Mouse (Mus musculus): ENCODE results near the gene Atp6ap1. TPM values are rescaled to one million over a fixed set of nuclear protein-coding genes. Genes with fewer than 3 reads are reported as not detected.

Atp6ap1 gene
- total RNA-seq, 2 experiments from 2014 or later, result 122 TPM

DNA sequence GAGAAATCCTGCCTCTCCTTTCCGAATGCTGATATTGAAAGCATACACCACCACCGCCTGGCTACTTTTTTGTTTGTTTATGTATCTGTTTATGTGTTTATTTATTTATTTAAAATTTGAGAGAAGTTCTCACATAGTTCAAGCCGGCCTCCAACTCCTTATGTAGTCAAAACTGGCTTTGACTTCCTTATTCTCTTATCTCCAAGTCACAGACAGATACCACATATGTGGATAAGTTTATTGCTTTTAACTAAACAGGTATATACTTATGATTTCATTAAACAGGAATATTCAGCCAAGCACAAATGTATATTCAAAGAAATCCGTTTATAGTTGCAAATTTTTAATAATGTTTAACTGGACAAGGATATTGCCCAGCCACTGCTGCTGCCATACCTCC, 3.5 kb upstream of the Atp6ap1 start:
- intact Hi-C loops (cut with DNase I), result no loop called here
- DNase-seq, result no peak

DNA sequence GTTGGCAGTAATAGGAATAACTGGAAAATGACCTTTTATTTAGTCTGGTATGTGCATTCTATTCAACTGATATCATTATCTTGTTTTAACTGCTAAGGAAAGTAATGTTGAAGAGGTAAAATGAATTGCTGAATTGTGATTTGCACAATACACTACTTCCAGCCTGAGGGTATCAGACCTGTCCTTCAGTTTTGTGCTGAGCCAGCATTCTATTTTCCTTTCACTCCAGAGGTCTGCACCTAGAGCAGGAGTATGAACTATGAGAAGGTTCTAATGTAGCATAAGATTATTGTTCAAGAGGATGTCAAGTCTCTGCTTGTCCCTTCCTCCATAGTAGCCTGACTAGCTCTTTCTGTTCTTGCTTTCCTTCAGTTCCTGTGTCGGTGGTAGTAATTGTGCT, 1.5 kb downstream of the Atp6ap1 start:
- intact Hi-C loops (cut with DNase I), result no loop called here
- DNase-seq, result no peak

DNA sequence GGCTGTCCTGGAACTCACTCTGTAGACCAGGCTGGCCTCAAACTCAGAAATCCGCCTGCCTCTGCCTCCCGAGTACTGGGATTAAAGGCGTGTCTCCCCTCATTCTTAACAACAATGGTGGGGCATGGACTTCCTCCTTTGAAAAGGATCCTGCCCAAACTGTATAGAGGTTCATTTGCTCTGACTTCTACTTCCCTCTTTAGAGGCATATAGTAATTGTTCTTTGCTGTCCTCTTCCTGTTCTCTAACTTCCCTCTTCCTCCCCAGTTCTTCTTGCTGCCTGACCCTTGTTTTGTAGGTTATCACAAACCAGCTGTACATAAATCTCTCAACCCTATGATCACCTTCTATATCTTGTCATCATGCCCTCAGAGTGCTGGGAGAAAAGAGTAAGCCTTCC, 2.8 kb downstream of the Atp6ap1 start:
- no peak for DNase-seq
- intact Hi-C loops (cut with DNase I), result no loop called here

DNA sequence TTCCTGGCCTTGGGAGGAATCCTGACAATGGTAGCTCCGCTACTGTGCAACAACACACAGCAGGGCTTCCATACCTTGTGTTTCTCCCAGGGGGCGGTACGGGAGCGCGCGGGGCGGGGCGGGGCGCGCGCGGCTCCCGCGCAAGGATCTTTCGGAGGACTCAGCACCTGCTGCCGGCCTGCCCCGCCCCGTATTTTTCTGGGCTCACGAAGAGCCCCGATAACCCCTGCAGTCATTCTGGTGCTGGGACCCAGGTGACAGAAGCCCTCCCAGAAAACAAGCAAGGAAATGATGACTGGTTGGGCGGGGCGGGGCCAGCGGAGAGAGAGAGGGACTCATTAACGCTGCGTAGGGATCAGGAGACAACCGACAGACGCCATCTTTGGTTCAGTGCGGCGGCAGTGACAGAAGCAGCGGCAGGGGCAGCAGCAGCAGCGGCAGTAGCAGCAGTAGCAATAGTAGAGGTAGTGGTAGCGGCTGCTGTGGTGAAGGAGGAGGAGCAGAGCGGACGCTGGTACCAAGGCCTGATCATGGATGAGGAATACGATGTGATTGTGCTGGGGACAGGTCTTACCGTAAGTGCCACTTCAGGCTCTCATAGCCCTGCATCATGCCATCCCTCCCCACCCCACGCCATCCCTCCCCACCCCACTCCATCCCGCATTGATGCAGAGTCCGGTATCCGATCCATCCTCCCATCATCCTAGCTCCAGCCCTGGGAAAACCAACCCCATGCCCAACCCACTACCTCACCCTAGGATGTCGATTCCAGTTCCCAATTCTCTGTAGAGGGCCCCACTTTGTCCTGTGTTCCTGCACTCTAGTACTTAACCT, 8.2 kb downstream of the Atp6ap1 start, which contains the start of gene Gdi1:
Gene Gdi1 (plus strand): TSS at position 132 of the 834 bp plus-strand sequence.
- intact Hi-C loops (cut with DNase I), result no loop called here
- DNase-seq, result peak; percentile 73 to 77

DNA sequence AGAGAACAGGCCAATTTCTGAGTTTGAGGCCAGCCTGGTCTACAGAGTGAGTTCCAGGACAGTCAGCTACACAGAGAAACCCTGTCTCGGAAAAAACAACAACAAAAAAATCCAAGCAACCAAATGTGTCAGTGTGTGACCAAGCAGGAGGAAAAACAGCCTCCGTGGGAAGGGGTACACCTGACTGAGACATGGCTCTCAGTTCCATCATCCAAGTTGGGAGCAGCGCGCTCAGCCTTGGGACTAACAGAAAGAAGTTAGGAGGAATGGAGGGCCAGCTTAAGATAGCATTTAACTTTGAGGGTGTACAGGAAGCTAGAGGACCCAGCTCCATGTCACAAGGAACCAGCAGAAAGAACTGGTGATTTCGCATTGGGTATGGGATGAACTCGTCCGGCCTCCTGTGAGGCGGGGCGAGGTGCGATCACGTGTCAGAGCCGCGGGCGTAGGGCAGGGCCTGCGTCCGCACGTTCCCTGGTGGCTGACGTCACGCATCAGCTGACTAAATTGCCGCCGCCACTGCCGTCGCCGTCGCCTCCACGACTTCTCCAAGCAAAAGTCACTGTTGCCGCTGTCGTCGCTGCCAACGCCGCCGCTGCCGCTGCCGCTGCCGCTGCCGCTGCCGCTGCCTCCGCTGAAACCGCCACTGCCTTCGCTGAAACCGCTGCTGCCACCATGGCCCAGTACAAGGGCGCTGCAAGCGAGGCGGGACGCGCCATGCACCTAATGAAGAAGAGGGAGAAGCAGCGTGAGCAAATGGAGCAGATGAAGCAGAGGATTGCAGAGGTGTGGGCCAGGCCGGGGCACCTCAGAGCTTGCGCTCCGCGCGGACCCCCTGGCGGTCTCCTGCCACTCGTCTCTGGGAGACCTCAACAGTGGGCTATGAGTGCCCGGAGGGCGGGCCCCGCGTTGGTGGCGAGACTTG, 15.9 kb downstream of the Atp6ap1 start, which contains the start of gene Fam50a:
Gene Fam50a (plus strand): TSS at position 494 of the 925 bp plus-strand sequence.
- intact Hi-C loops (cut with DNase I), result no loop called here
- DNase-seq, result peak; percentile 86 to 87

DNA sequence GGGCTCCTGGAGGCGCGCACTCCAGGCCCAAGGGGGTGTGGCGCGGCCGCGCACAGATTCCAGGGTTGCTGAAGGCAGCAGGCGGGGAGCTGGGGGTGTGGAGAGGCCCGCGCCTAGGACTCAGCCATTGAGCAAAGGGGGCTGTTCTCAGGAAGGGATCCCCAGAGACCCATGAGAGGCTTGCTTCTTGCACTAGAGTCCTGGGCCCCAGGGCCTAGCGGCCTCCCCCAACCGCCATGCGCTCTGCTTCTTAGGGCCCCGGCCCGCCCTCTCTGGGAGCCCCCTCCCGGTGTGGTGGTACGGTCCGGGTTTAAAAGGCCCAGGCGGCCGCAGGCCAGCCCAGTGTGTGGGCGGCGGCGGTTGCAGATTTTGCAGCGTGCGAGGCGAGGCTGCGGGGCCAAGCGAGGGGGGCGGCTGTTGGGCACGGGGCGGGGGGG, 31.8 kb downstream of the Atp6ap1 start, which contains the start of gene Plxna3:
Gene Plxna3 (plus strand): TSS at position 342 of the 437 bp plus-strand sequence.
- DNase-seq, result peak; percentile 69 to 72
- intact Hi-C loops (cut with DNase I), result no loop called here

DNA sequence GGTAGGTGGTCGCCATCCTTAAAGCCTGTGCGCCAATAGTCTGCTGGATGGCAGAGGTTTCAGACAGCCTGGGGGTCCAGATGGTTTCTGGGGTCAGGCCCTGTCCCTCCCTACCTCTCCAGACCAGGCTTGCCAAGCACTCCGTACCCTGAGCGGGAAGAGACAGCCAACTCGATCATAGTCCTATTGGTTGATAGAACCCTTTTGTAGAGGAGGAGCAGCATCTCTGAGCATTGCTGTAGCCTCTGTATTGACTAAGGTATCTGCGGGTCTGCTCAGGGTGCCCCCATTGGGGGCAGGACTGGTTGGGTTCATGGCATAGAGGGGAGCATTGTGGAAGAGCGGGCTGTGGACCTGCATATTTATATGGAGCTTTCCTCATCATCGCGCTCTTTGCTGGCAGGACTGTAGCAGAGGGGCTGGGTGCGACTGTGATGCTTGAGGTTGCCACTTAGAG, 32.3 kb downstream of the Atp6ap1 start:
- intact Hi-C loops (cut with DNase I), result no loop called here
- DNase-seq, result no peak

DNA sequence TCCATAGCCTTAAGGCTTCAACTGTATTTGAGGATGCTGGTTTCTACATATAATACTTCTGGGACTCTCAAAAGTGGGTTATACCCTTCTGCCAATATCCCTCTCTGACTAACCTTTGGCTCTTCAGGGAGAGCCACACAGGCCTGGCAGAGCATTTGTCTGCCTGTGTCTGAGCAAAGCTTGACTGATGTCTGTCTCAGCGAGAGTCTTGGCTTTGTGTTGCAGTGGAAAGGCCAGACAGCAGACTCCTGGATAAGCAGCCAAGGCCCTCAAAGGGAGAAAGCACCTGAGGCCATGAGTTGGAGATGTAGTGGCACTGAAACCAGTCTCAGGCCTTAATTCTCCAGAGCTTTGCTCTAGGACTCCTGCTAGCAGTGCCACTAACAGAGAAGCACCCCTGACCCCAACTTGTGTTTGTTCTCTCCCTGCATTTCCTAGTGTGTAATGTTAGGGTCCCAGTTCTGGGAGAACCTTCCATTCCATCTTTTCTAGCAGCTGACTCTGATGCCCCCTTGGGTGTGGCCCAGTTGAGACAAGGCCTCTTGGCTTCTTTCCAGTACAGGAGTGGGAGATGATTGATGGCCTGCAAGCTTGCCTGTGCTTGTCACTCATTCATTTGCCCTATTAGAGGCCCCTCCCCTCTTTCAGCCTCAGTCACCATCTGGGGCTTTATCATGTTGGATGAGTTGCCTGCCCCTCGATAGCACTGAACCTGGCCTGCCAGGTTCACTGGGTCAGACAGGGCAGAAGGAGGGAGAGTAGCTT, 33.5 kb downstream of the Atp6ap1 start:
- no peak for DNase-seq
- intact Hi-C loops (cut with DNase I), result no loop called here

DNA sequence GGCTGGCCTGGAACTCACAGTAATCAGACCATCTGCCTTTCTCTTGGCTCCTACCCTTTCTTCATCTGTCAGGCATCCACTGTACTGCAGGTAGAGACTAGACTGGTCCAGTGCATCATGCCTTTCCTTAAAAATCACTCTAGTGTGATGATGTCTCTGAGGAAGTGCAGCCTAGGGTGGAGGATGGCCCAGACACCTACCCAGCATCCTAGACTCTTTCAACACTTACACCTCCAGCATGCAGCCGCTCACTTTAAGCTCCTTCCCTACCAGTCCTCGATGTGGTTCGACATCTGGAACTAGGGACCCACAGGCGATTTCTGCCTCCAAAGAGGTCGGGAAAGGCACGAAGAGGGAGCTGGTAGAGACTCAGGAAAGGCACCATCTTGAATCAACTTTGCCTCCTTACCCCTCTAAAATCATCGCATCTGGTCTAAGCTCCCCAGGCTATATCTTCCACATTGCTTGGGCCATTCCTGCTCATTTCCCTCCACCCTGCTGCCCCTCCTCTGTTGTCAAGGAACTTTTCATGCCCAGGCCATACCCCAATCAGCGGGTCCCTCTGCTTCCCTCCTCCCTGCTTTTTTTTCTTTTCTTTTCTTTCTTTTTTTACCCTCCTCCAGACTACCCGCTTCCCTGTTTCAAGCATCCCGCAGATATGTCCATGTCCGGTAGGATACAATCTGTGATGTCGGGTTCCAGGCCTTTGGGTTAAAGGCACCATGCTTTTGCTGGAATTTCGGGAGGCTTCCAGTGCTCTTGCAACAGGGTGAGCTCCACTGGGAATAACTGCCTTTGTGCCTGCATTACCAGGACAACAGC, 56.0 kb downstream of the Atp6ap1 start:
- no peak for DNase-seq
- intact Hi-C loops (cut with DNase I), result loop anchor here (5.0 kb wide), 1 partner anchor 106 kb away; the partner anchor contains the start of gene Flna

DNA sequence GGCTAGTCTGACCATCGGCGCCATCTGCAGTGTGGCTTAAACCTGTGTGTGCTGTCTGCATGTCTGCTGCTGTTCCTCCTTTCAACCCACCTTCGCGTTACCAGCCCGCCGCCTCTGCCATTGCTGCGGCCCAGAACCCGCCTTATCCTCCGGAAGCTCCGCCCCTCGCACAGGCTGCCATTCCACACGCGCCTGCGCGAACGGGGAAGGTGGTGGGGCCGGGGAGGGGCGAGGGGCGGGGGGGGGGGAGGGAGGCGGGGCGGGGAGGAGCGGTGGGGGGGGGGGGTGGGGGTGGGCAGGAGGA, 56.5 kb downstream of the Atp6ap1 start, which contains the start of gene Lage3:
Gene Lage3 (minus strand): TSS at position 152 of the 304 bp plus-strand sequence.
- intact Hi-C loops (cut with DNase I), result loop anchor here (5.0 kb wide), 1 partner anchor 106 kb away; the partner anchor contains the start of gene Flna
- peak; percentile 83 to 84 for DNase-seq

Small RNA genes within 50 kb of the gene (microRNA-seq; reads per million reads assigned to microRNA genes)
- gene Mir7091, result 0.12 to 0.81 reads per million in 2 experiments
- gene Mir7092, result 0 reads per million in 2 experiments

Other genes starting within 250 kb of the Atp6ap1 start
- not detected for gene Opn1mw, start 169.6 kb upstream of the Atp6ap1 start, total RNA-seq (2021)
- 10 to 100 TPM; 28.4 to 34.6 TPM for gene Mecp2, start 161.7 kb upstream of the Atp6ap1 start, total RNA-seq (2021)
- not detected for gene Tex28, start 129.3 kb upstream of the Atp6ap1 start, total RNA-seq (2021)
- not detected for gene Tktl1, start 119.8 kb upstream of the Atp6ap1 start, total RNA-seq (2021)
- gene Flna, start 47.3 kb upstream of the Atp6ap1 start, total RNA-seq (2021), result 100 to 1,000 TPM; 157 to 168 TPM
- gene Emd, start 42.4 kb upstream of the Atp6ap1 start, total RNA-seq (2021), result 10 to 100 TPM; 31.4 to 34.6 TPM
- gene Rpl10, start 26.3 kb upstream of the Atp6ap1 start, total RNA-seq (2021), result 100 to 1,000 TPM; 153 to 191 TPM
- 10 to 100 TPM; 39.0 to 42.9 TPM for gene Taz, start 15.2 kb upstream of the Atp6ap1 start, total RNA-seq (2021)
- gene Dnase1l1, start 14.8 kb upstream of the Atp6ap1 start, total RNA-seq (2021), result 10 to 100 TPM; 13.2 to 13.3 TPM
- gene Gdi1, start 7.9 kb downstream of the Atp6ap1 start, total RNA-seq (2021), result 10 to 100 TPM; 77.6 to 90.8 TPM
- gene Fam50a, start 15.9 kb downstream of the Atp6ap1 start, total RNA-seq (2021), result 10 to 100 TPM; 28.5 to 28.6 TPM
- 1 to 10 TPM in 1 of 2 experiments, under 1 TPM in 1; 0.98 to 1.1 TPM for gene Plxna3, start 32.0 kb downstream of the Atp6ap1 start, total RNA-seq (2021)
- gene Lage3, start 56.5 kb downstream of the Atp6ap1 start, total RNA-seq (2021), result 10 to 100 TPM; 34.7 to 38.3 TPM
- 10 to 100 TPM; 48.1 to 53.6 TPM for gene Ubl4a, start 76.1 kb downstream of the Atp6ap1 start, total RNA-seq (2021)
- gene Slc10a3, start 76.3 kb downstream of the Atp6ap1 start, total RNA-seq (2021), result 1 to 10 TPM; 5.3 to 5.5 TPM
- gene Fam3a, start 96.2 kb downstream of the Atp6ap1 start, total RNA-seq (2021), result 10 to 100 TPM; 16.3 to 19.2 TPM
- gene Ikbkg, start 96.2 kb downstream of the Atp6ap1 start, total RNA-seq (2021), result 10 to 100 TPM; 46.6 to 52.2 TPM
- gene G6pdx, start 132.1 kb downstream of the Atp6ap1 start, total RNA-seq (2021), result 1 to 10 TPM; 6.7 to 8.0 TPM
- gene Gm6880, start 184.3 kb downstream of the Atp6ap1 start, total RNA-seq (2021), result not detected